Mouse (Mus musculus): ENCODE results near the gene Pik3r4. TPM values are rescaled to one million over a fixed set of nuclear protein-coding genes. Genes with fewer than 3 reads are reported as not detected.
"Not testable (repeated sequence)": the region's sequence is repeated elsewhere in the genome, so short reads cannot be mapped to it uniquely, and the experiment has no call there.

Pik3r4 gene
- 22.7 and 24.2 TPM in 2 replicates for polyA plus RNA-seq (2016; fragmentation: Nextera tagmentation; extraction: Ambion mirVana)

- 7% methylated on average over 37 of the region's 37 CpGs for WGBS
- peak within 1 kb of the TSS; percentile 93 for H3K4me3 ChIP-seq
- H3K36me3 ChIP-seq (replicated peaks), result peaks cover 28% of the 10 kb centered on the region
- H3K27ac ChIP-seq, result peak within 1 kb of the TSS; percentile 90
- H3K27me3 ChIP-seq (ENCODE audit: poor library complexity, severe bottlenecking), result no peaks in the 10 kb centered on the region
- peak; percentile 81 for DNase-seq (ENCODE audit: extremely low spot score, low spot score)
- peaks cover 10% of the 10 kb centered on the region for H3K4me1 ChIP-seq
- no peaks in the 10 kb centered on the region for H3K9me3 ChIP-seq
These were observed at the start of gene Pik3r4 for GRCm38 (mm10) chr9:105642460-105643371. Gene Pik3r4 (plus strand): TSS chr9:105642978.

- no peaks in the 10 kb centered on the region for H3K27me3 ChIP-seq (ENCODE audit: poor library complexity, severe bottlenecking)
- no peaks in the 10 kb centered on the region for H3K36me3 ChIP-seq (replicated peaks)
- no peaks in the 10 kb centered on the region for H3K4me1 ChIP-seq
- WGBS, result 92% methylated on average over 4 of the region's 4 CpGs
- no peak overlapping the region for H3K4me3 ChIP-seq
- no peak for DNase-seq (ENCODE audit: extremely low spot score, low spot score)
- H3K9me3 ChIP-seq, result no peaks in the 10 kb centered on the region
- no peak overlapping the region for H3K27ac ChIP-seq
These were observed 43.9 kb upstream of the Pik3r4 start for GRCm38 (mm10) chr9:105598906-105599305.

- Histone ChIP-seq H3K9me3 (no peaks in the 10 kb centered on the region), H3K27ac (no peak overlapping the region), H3K4me1 (no peaks in the 10 kb centered on the region), H3K27me3 (ENCODE audit: poor library complexity, severe bottlenecking) (no peaks in the 10 kb centered on the region), H3K36me3 (replicated peaks) (no peaks in the 10 kb centered on the region), H3K4me3 (no peak overlapping the region)
- DNase-seq (ENCODE audit: extremely low spot score, low spot score), result no peak
- 89% methylated on average over 15 of the region's 15 CpGs for WGBS
These were observed 30.6 kb upstream of the Pik3r4 start for GRCm38 (mm10) chr9:105611980-105612771.

- Histone ChIP-seq H3K36me3 (replicated peaks) (no peaks in the 10 kb centered on the region), H3K4me3 (no peak overlapping the region), H3K9me3 (no peaks in the 10 kb centered on the region), H3K27ac (no peak overlapping the region), H3K4me1 (no peaks in the 10 kb centered on the region), H3K27me3 (ENCODE audit: poor library complexity, severe bottlenecking) (no peaks in the 10 kb centered on the region)
- WGBS, result 90% methylated on average over 7 of the region's 7 CpGs
- no peak for DNase-seq (ENCODE audit: extremely low spot score, low spot score)
These were observed 29.9 kb upstream of the Pik3r4 start for GRCm38 (mm10) chr9:105612919-105613318.

GRCm38 (mm10) chr9:105615952-105616351, 26.8 kb upstream of the Pik3r4 start:
- H3K27ac ChIP-seq, result no peak overlapping the region
- WGBS, result 88% methylated on average over 2 of the region's 2 CpGs
- no peaks in the 10 kb centered on the region for H3K9me3 ChIP-seq
- H3K27me3 ChIP-seq (ENCODE audit: poor library complexity, severe bottlenecking), result no peaks in the 10 kb centered on the region
- no peak for DNase-seq (ENCODE audit: extremely low spot score, low spot score)
- H3K36me3 ChIP-seq (replicated peaks), result no peaks in the 10 kb centered on the region
- no peak overlapping the region for H3K4me3 ChIP-seq
- H3K4me1 ChIP-seq, result no peaks in the 10 kb centered on the region

GRCm38 (mm10) chr9:105617274-105617673, 25.5 kb upstream of the Pik3r4 start:
- not testable (repeated sequence) for H3K4me3 ChIP-seq; H3K36me3 ChIP-seq (replicated peaks); H3K27ac ChIP-seq; H3K27me3 ChIP-seq (ENCODE audit: poor library complexity, severe bottlenecking); H3K4me1 ChIP-seq; DNase-seq (ENCODE audit: extremely low spot score, low spot score); H3K9me3 ChIP-seq

- H3K27ac ChIP-seq, result no peak overlapping the region
- DNase-seq (ENCODE audit: extremely low spot score, low spot score), result no peak
- 83% methylated on average over 2 of the region's 2 CpGs for WGBS
These were observed 8.8 kb upstream of the Pik3r4 start for GRCm38 (mm10) chr9:105633961-105634360.

GRCm38 (mm10) chr9:105641377-105641776, 1.4 kb upstream of the Pik3r4 start:
- Histone ChIP-seq H3K36me3 (replicated peaks) (peaks cover 21% of the 10 kb centered on the region), H3K4me1 (peaks cover 10% of the 10 kb centered on the region)
- not testable (repeated sequence) for H3K9me3 ChIP-seq; DNase-seq (ENCODE audit: extremely low spot score, low spot score); H3K4me3 ChIP-seq; H3K27me3 ChIP-seq (ENCODE audit: poor library complexity, severe bottlenecking); H3K27ac ChIP-seq
- 79% methylated on average over 6 of the region's 6 CpGs for WGBS

More at GRCm38 (mm10) chr9:105633961-105634360, 8.8 kb upstream of the Pik3r4 start:
- H3K9me3 ChIP-seq, result no peaks in the 10 kb centered on the region
- H3K36me3 ChIP-seq (replicated peaks), result no peaks in the 10 kb centered on the region
- H3K4me1 ChIP-seq, result no peaks in the 10 kb centered on the region
- H3K4me3 ChIP-seq, result no peak overlapping the region
- no peaks in the 10 kb centered on the region for H3K27me3 ChIP-seq (ENCODE audit: poor library complexity, severe bottlenecking)

- H3K36me3 ChIP-seq (replicated peaks), result peaks cover 81% of the 10 kb centered on the region
- no peaks in the 10 kb centered on the region for H3K27me3 ChIP-seq (ENCODE audit: poor library complexity, severe bottlenecking)
- H3K9me3 ChIP-seq, result no peaks in the 10 kb centered on the region
- H3K4me3 ChIP-seq, result no peak overlapping the region
- WGBS, result 84% methylated on average over 2 of the region's 2 CpGs
- no peaks in the 10 kb centered on the region for H3K4me1 ChIP-seq
- no peak for DNase-seq (ENCODE audit: extremely low spot score, low spot score)
- H3K27ac ChIP-seq, result no peak overlapping the region
These were observed 13.4 kb downstream of the Pik3r4 start for GRCm38 (mm10) chr9:105656189-105656588.

GRCm38 (mm10) chr9:105658216-105658615, 15.4 kb downstream of the Pik3r4 start:
- 96% methylated on average over 12 of the region's 12 CpGs for WGBS
- no peak for DNase-seq (ENCODE audit: extremely low spot score, low spot score)
- H3K36me3 ChIP-seq (replicated peaks), result peaks cover 81% of the 10 kb centered on the region

GRCm38 (mm10) chr9:105659877-105660276, 17.1 kb downstream of the Pik3r4 start:
- DNase-seq (ENCODE audit: extremely low spot score, low spot score), result no peak
- H3K36me3 ChIP-seq (replicated peaks), result peaks cover 81% of the 10 kb centered on the region
- 93% methylated on average over 6 of the region's 6 CpGs for WGBS
- H3K27me3 ChIP-seq (ENCODE audit: poor library complexity, severe bottlenecking), result no peaks in the 10 kb centered on the region
- H3K4me1 ChIP-seq, result no peaks in the 10 kb centered on the region
- H3K27ac ChIP-seq, result no peak overlapping the region
- no peak overlapping the region for H3K4me3 ChIP-seq
- no peaks in the 10 kb centered on the region for H3K9me3 ChIP-seq

More at GRCm38 (mm10) chr9:105658216-105658615, 15.4 kb downstream of the Pik3r4 start:
- Histone ChIP-seq H3K27me3 (ENCODE audit: poor library complexity, severe bottlenecking) (no peaks in the 10 kb centered on the region), H3K9me3 (no peaks in the 10 kb centered on the region), H3K4me1 (no peaks in the 10 kb centered on the region), H3K4me3 (no peak overlapping the region), H3K27ac (no peak overlapping the region)

- WGBS, result 90% methylated on average over 7 of the region's 7 CpGs
- H3K4me3 ChIP-seq, result no peak overlapping the region
- H3K27ac ChIP-seq, result no peak overlapping the region
- DNase-seq (ENCODE audit: extremely low spot score, low spot score), result no peak
- H3K27me3 ChIP-seq (ENCODE audit: poor library complexity, severe bottlenecking), result no peaks in the 10 kb centered on the region
- H3K9me3 ChIP-seq, result no peaks in the 10 kb centered on the region
- peaks cover 95% of the 10 kb centered on the region for H3K36me3 ChIP-seq (replicated peaks)
- no peaks in the 10 kb centered on the region for H3K4me1 ChIP-seq
These were observed 22.5 kb downstream of the Pik3r4 start for GRCm38 (mm10) chr9:105665269-105665668.

GRCm38 (mm10) chr9:105670916-105671315, 28.1 kb downstream of the Pik3r4 start:
- DNase-seq (ENCODE audit: extremely low spot score, low spot score), result no peak
- H3K4me3 ChIP-seq, result no peak overlapping the region
- peaks cover 74% of the 10 kb centered on the region for H3K36me3 ChIP-seq (replicated peaks)
- H3K4me1 ChIP-seq, result no peaks in the 10 kb centered on the region
- H3K27ac ChIP-seq, result no peak overlapping the region
- no peaks in the 10 kb centered on the region for H3K9me3 ChIP-seq
- 97% methylated on average over 4 of the region's 4 CpGs for WGBS
- H3K27me3 ChIP-seq (ENCODE audit: poor library complexity, severe bottlenecking), result no peaks in the 10 kb centered on the region
